ENCODE assay signal across 9 mouse cellular contexts in the genomic region with DNA sequence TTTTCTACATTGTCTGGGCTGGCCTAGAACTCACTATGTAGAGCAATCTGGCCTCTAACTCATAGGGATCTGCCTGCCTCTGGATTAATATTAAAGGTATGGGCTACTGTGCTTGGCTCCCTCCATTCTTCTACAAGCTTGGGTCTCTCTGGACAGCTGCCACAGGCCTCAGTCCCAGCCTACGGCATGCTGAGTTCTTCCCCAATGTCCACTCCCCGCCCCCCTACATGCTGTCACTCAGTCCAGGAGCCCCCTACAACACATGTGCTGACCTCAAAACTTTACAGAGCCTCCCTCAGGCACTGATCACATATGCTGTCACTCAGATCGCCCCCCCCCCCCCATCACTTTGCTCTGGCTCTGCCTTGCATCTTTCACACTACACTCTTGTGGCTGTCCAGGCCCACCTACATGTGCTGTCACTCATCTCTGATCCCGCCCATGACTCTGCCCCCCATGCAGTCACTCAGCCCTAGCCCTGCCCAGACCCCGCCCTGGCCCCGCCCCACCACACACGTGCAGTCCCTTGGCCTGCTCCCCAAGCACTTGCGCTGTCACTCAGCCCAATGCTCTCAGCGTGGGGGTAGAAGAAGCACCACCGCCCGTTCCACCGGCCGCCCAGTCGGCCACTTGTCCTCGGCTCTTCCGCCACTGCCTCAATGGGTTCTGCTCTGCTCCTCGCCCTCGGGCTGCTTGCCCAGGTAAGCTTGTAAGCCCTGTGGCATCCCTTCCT. TPM values are rescaled to one million over a fixed set of nuclear protein-coding genes. Genes with fewer than 3 reads are reported as not detected.
DNase-seq lines count a peak whose midpoint lies in the region; ATAC-seq and TF ChIP-seq lines count a peak whose summit lies in the region.
"Had no signal": no experiment of that assay in that cellular context is flagged by ENCODE, and none has a peak within 500 bp of the region (broad histone marks: within the 10 kb centered on the region; RNA-seq: fewer than 3 reads in every experiment).

A gene (plus strand): TSS at position 138 of the 733 bp plus-strand sequence.

- no peak for TF ChIP-seq EP300 in heart, postnatal 0 days (IDR thresholded peaks at IDR 0.05; ENCODE audit: low read depth)

- peak within 1 kb of the TSS; percentile 30; the same call in 1 of the 2 replicates for H3K4me2 ChIP-seq in heart, postnatal 0 days (ENCODE audit: low read depth, low read length)
- peak within 1 kb of the TSS; percentile 49 for H3K4me2 ChIP-seq in limb, embryonic 13.5 days (replicated peaks)
- H3K4me2 ChIP-seq in midbrain, embryonic 13.5 days (replicated peaks): peak within 1 kb of the TSS; percentile 33

- no peaks in the 10 kb centered on the region for H3K9me3 ChIP-seq in heart, postnatal 0 days (replicated peaks; ENCODE audit: control insufficient read depth, low read length)
- H3K9me3 ChIP-seq in limb, embryonic 13.5 days: no peaks in the 10 kb centered on the region
- no peaks in the 10 kb centered on the region for H3K9me3 ChIP-seq in midbrain, embryonic 13.5 days

- intact Hi-C loops in heart, postnatal 25 days (cut with DNase I): no loop called here

- DNase-seq in heart, adult 11 months: peak; percentile 91
- no peak for DNase-seq in heart, postnatal 25 days (ENCODE audit: low spot score)
- peak; percentile 77 for DNase-seq in MN1 (ENCODE audit: low spot score)
- DNase-seq in embryo, embryonic 11.5 days (ENCODE audit: low read depth, low spot score): peak; percentile 54
- peak; percentile 81 for DNase-seq in heart, postnatal 0 days (ENCODE audit: low spot score)
- DNase-seq in T-cell, adult 2 months (ENCODE audit: low spot score): no peak

- H3K4me1 ChIP-seq in heart, postnatal 0 days (ENCODE audit: control insufficient read depth, insufficient read depth): 0 out of 2 replicates have a peak, but pooled peaks cover 5% of the 10 kb centered on the region
- H3K4me1 ChIP-seq in limb, embryonic 13.5 days: peaks cover 12% of the 10 kb centered on the region
- peaks cover 9% of the 10 kb centered on the region; the same call in 1 of the 2 replicates for H3K4me1 ChIP-seq in midbrain, embryonic 13.5 days (replicated peaks)

- 13% methylated on average over 18 of the region's 18 CpGs for WGBS in heart, postnatal 0 days
- 15% methylated on average over 17 of the region's 18 CpGs for WGBS in limb, embryonic 13.5 days
- WGBS in midbrain, embryonic 13.5 days: 14% methylated on average over 18 of the region's 18 CpGs

- no peak within 1 kb of the TSS for H3K9ac ChIP-seq in heart, postnatal 0 days (replicated peaks; ENCODE audit: low read depth, low read length)
- peak within 1 kb of the TSS; percentile 43; the same call in 1 of the 2 replicates for H3K9ac ChIP-seq in limb, embryonic 13.5 days
- H3K9ac ChIP-seq in midbrain, embryonic 13.5 days (replicated peaks): no peak within 1 kb of the TSS

- no peak for TF ChIP-seq CTCF in heart, postnatal 0 days (IDR thresholded peaks at IDR 0.05; ENCODE audit: low read depth)

- peak; percentile 93 for ATAC-seq in heart, postnatal 0 days (ENCODE audit: insufficient read depth, low read depth)
- ATAC-seq in limb, embryonic 13.5 days (ENCODE audit: low FRiP score, low read depth): peak; percentile 90
- peak; percentile 92 for ATAC-seq in midbrain, embryonic 13.5 days

- 0 out of 2 replicates have a peak, but pooled peaks cover 3% of the 10 kb centered on the region for H3K27me3 ChIP-seq in heart, postnatal 0 days (ENCODE audit: control insufficient read depth, insufficient read depth, low read length)
- 0 out of 2 replicates have a peak, but pooled peaks cover 4% of the 10 kb centered on the region for H3K27me3 ChIP-seq in limb, embryonic 13.5 days
- H3K27me3 ChIP-seq in midbrain, embryonic 13.5 days: peaks cover 8% of the 10 kb centered on the region; the same call in 1 of the 2 replicates

- H3K36me3 ChIP-seq in heart, postnatal 0 days (replicated peaks; ENCODE audit: control insufficient read depth, insufficient read depth, low read length): no peaks in the 10 kb centered on the region
- H3K36me3 ChIP-seq in limb, embryonic 13.5 days: no peaks in the 10 kb centered on the region
- H3K36me3 ChIP-seq in midbrain, embryonic 13.5 days: no peaks in the 10 kb centered on the region

- no peak within 1 kb of the TSS for H3K4me3 ChIP-seq in heart, postnatal 0 days (ENCODE audit: low read depth, low read length)
- peak within 1 kb of the TSS; percentile 32 for H3K4me3 ChIP-seq in limb, embryonic 13.5 days
- no peak within 1 kb of the TSS for H3K4me3 ChIP-seq in midbrain, embryonic 13.5 days (replicated peaks)

- no peak within 1 kb of the TSS for H3K27ac ChIP-seq in heart, postnatal 0 days (ENCODE audit: low read depth)
- peak within 1 kb of the TSS; percentile 29 for H3K27ac ChIP-seq in limb, embryonic 13.5 days
- H3K27ac ChIP-seq in midbrain, embryonic 13.5 days: no peak within 1 kb of the TSS
- H3K27ac ChIP-seq: macrophage had no signal

RNA-seq across cellular contexts. Expression of the gene that starts here (rescaled TPM):
- total RNA-seq in heart, postnatal 25 days (2021): not detected
- not detected in 2 replicates for total RNA-seq in heart, postnatal 0 days (2014; rRNA removed; ENCODE audit: low replicate concordance)
- polyA plus RNA-seq in heart, postnatal 0 days (2015; fragmentation: Nextera tagmentation; extraction: Ambion mirVana): not detected in 2 replicates
- 27.2 and 28.6 TPM in 2 replicates for polyA plus RNA-seq in limb, embryonic 13.5 days (2015; fragmentation: Nextera tagmentation; extraction: Ambion mirVana)
- 1.00 and 1.1 TPM in 2 replicates for polyA plus RNA-seq in midbrain, embryonic 13.5 days (2015; fragmentation: Nextera tagmentation; extraction: Ambion mirVana)
- polyA plus RNA-seq: macrophage had no signal

Comparison
In these comparisons a context has a peak if more than half of its experiments do, and no peak if none do; other contexts are left out.
1. RNA of the gene that starts here (polyA plus RNA-seq): 27.2 to 28.6 TPM in limb, embryonic 13.5 days; 1.00 to 1.1 TPM in midbrain, embryonic 13.5 days and not detected in heart, postnatal 0 days; every median in the first group is over 10 times any median in the second.
2. DNase-seq: peak in heart, adult 11 months (single experiment), MN1 (single experiment) and embryo, embryonic 11.5 days (single experiment); none in heart, postnatal 25 days (single experiment) and T-cell, adult 2 months (single experiment).
3. Peak in DNase-seq, ATAC-seq and H3K4me2 ChIP-seq in heart, postnatal 0 days; RNA of the gene not detected or under 1 TPM.
4. Peak in every context shown above with its lines, with median percentiles within 50 percentile points of each other: ATAC-seq and H3K4me2 ChIP-seq.